Mouse (Mus musculus): ENCODE results near the gene Gm15091.
"Not testable (repeated sequence)": the region's sequence is repeated elsewhere in the genome, so short reads cannot be mapped to it uniquely, and the experiment has no call there.

Gm15091 gene

GRCm38 (mm10) chrX:149941355-149941754 lies at the start of gene Gm15091:
Gm15091 (plus strand) TSS chrX:149941655.
- not testable (repeated sequence) for DNase-seq

All from embryo, embryonic 11 days (tissue).